Mouse (Mus musculus): ENCODE results near the gene Nat14.
A peak's percentile ranks its signal among the peaks of the same experiment; 100 is the strongest.

- peak; percentile 68 for TF ChIP-seq CTCF (IDR thresholded peaks at IDR 0.05; ENCODE audit: low read depth, low read length)
- no peak for TF ChIP-seq POLR2A (IDR thresholded peaks at IDR 0.05; ENCODE audit: insufficient read depth, low read length)
Measured at GRCm38 (mm10) chr7:4911561-4911960, 10.3 kb upstream of the Nat14 start.

Data from ES-Bruce4 (cell line).